Mouse (Mus musculus) 3T3-L1 (cell line): ENCODE results near the gene 2510002D24Rik.
A peak's percentile ranks its signal among the peaks of the same experiment; 100 is the strongest.

Experiments used
- DNase-seq: peaks from one replicate; pipeline ENCODE4 v3.0.0-alpha.2; 2015; ENCODE audit warnings: low read depth, low spot score

The 2510002D24Rik gene

GRCm38 (mm10) chr16:18836468-18837208 lies at the start of gene 2510002D24Rik, which contains the start of gene Gm28539:
Gene 2510002D24Rik (plus strand): TSS chr16:18836578.
Gene Gm28539 (plus strand): TSS chr16:18836584.
- DNase-seq: no peak

GRCm38 (mm10) chr16:18786652-18787051 lies 49.7 kb upstream of the 2510002D24Rik start:
- DNase-seq: no peak

GRCm38 (mm10) chr16:18788627-18789406 lies 47.6 kb upstream of the 2510002D24Rik start:
- peak; percentile 95 for DNase-seq

GRCm38 (mm10) chr16:18795223-18795899 lies 41.0 kb upstream of the 2510002D24Rik start:
- peak; percentile 95 for DNase-seq

GRCm38 (mm10) chr16:18796645-18797044 lies 39.7 kb upstream of the 2510002D24Rik start:
- DNase-seq: peak; percentile 81

GRCm38 (mm10) chr16:18798151-18798550 lies 38.2 kb upstream of the 2510002D24Rik start:
- no peak for DNase-seq

GRCm38 (mm10) chr16:18798841-18799240 lies 37.5 kb upstream of the 2510002D24Rik start:
- DNase-seq: peak; percentile 80

- no peak for DNase-seq
Measured at GRCm38 (mm10) chr16:18805746-18806145, 30.6 kb upstream of the 2510002D24Rik start.

- DNase-seq: no peak
Measured at GRCm38 (mm10) chr16:18809001-18809400, 27.4 kb upstream of the 2510002D24Rik start.

- peak; percentile 21 for DNase-seq
Measured at GRCm38 (mm10) chr16:18811032-18811431, 25.3 kb upstream of the 2510002D24Rik start.

- peak; percentile 100 for DNase-seq
Measured at GRCm38 (mm10) chr16:18811468-18812384, 24.7 kb upstream of the 2510002D24Rik start, which contains the start of the genes Ufd1 and Cdc45. Gene Ufd1 (plus strand): TSS chr16:18811779. Gene Cdc45 (minus strand): TSS chr16:18811987.

- DNase-seq: no peak
Measured at GRCm38 (mm10) chr16:18812385-18812910, 23.9 kb upstream of the 2510002D24Rik start.

GRCm38 (mm10) chr16:18822356-18822755 lies 14.0 kb upstream of the 2510002D24Rik start:
- DNase-seq: no peak

GRCm38 (mm10) chr16:18822925-18823324 lies 13.5 kb upstream of the 2510002D24Rik start:
- no peak for DNase-seq

- no peak for DNase-seq
Measured at GRCm38 (mm10) chr16:18828630-18829029, 7.7 kb upstream of the 2510002D24Rik start.

- DNase-seq: no peak
Measured at GRCm38 (mm10) chr16:18829102-18829501, 7.3 kb upstream of the 2510002D24Rik start.

- no peak for DNase-seq
Measured at GRCm38 (mm10) chr16:18833486-18833885, 2.9 kb upstream of the 2510002D24Rik start.

GRCm38 (mm10) chr16:18836073-18836467 lies 308 bp upstream of the 2510002D24Rik start:
- no peak for DNase-seq

GRCm38 (mm10) chr16:18838346-18838745 lies 2.0 kb downstream of the 2510002D24Rik start:
- no peak for DNase-seq

- no peak for DNase-seq
Measured at GRCm38 (mm10) chr16:18846301-18846820, 10.0 kb downstream of the 2510002D24Rik start.
